In genomic region chr17:33920282-33921097, GRCm38 (mm10) we compare ENCODE assay signal across 9 mouse cellular contexts. TPM values are rescaled to one million over a fixed set of nuclear protein-coding genes. Genes with fewer than 3 reads are reported as not detected.
DNase-seq lines count a peak whose midpoint lies in the region; ATAC-seq lines count a peak whose summit lies in the region.
"Had no signal": no experiment of that assay in that cellular context is flagged by ENCODE, and none has a peak within 500 bp of the region (broad histone marks: within the 10 kb centered on the region; RNA-seq: fewer than 3 reads in every experiment).

No protein-coding gene starts in this region.

- peak overlapping the region; percentile 78 for H3K9ac ChIP-seq in embryonic facial prominence, embryonic 13.5 days
- H3K9ac ChIP-seq in liver, embryonic 13.5 days = peak overlapping the region; percentile 90
- peak overlapping the region; percentile 78 for H3K9ac ChIP-seq in stomach, embryonic 16.5 days (ENCODE audit: low read length)

- H3K27me3 ChIP-seq in embryonic facial prominence, embryonic 13.5 days = no peaks in the 10 kb centered on the region
- H3K27me3 ChIP-seq in liver, embryonic 13.5 days = no peaks in the 10 kb centered on the region
- no peaks in the 10 kb centered on the region for H3K27me3 ChIP-seq in stomach, embryonic 16.5 days (ENCODE audit: control insufficient read depth, insufficient read depth, low read length)

- H3K36me3 ChIP-seq in embryonic facial prominence, embryonic 13.5 days = peaks cover 22% of the 10 kb centered on the region
- H3K36me3 ChIP-seq in liver, embryonic 13.5 days = peaks cover 26% of the 10 kb centered on the region
- 0 out of 2 replicates have a peak, but pooled peaks cover 4% of the 10 kb centered on the region for H3K36me3 ChIP-seq in stomach, embryonic 16.5 days (ENCODE audit: control insufficient read depth, insufficient read depth, low read length)

- ATAC-seq in embryonic facial prominence, embryonic 13.5 days (ENCODE audit: insufficient number of reproducible peaks, insufficient read depth, low FRiP score, low TSS enrichment, low read depth) = no peak
- no peak; the same call in 1 of the 2 replicates for ATAC-seq in liver, embryonic 13.5 days (ENCODE audit: low read depth)
- ATAC-seq in stomach, embryonic 16.5 days (ENCODE audit: insufficient read depth, low FRiP score) = peak; percentile 16; the same call in 1 of the 2 replicates

- H3K4me2 ChIP-seq in embryonic facial prominence, embryonic 13.5 days = peak overlapping the region; percentile 99
- peak overlapping the region; percentile 99 for H3K4me2 ChIP-seq in liver, embryonic 13.5 days
- H3K4me2 ChIP-seq in stomach, embryonic 16.5 days (ENCODE audit: low read depth, low read length) = peak overlapping the region; percentile 98

- no peaks in the 10 kb centered on the region for H3K9me3 ChIP-seq in embryonic facial prominence, embryonic 13.5 days
- peaks cover 19% of the 10 kb centered on the region for H3K9me3 ChIP-seq in liver, embryonic 13.5 days (replicated peaks)
- H3K9me3 ChIP-seq in stomach, embryonic 16.5 days (replicated peaks; ENCODE audit: control insufficient read depth, low read length) = no peaks in the 10 kb centered on the region

- under 1% methylated on average over 36 of the region's 36 CpGs for WGBS in embryonic facial prominence, embryonic 13.5 days
- WGBS in liver, embryonic 13.5 days (ENCODE audit: insufficient replicate concordance) = under 1% methylated on average over 36 of the region's 36 CpGs
- WGBS in stomach, embryonic 16.5 days = under 1% methylated on average over 36 of the region's 36 CpGs

- peak; percentile 93 for DNase-seq in A20 (ENCODE audit: low read depth, low spot score)
- DNase-seq in adrenal gland, postnatal 25 days = peak; percentile 83
- DNase-seq in heart, adult 8-10 months (ENCODE audit: low spot score) = peak; percentile 82
- peak; percentile 77 to 92 for DNase-seq in kidney, adult 8-10 months
- peak; percentile 78 for DNase-seq in liver, embryonic 13.5 days
- DNase-seq in natural killer cell, adult 2 months (ENCODE audit: low spot score in 2 of 2) = peak; percentile 82 to 86

- H3K4me3 ChIP-seq in embryonic facial prominence, embryonic 13.5 days = peak overlapping the region; percentile 68
- H3K4me3 ChIP-seq in liver, embryonic 13.5 days (replicated peaks) = peak overlapping the region; percentile 90
- peak overlapping the region; percentile 66 for H3K4me3 ChIP-seq in stomach, embryonic 16.5 days (replicated peaks; ENCODE audit: low read length)

- peaks cover 40% of the 10 kb centered on the region for H3K4me1 ChIP-seq in embryonic facial prominence, embryonic 13.5 days
- peaks cover 66% of the 10 kb centered on the region for H3K4me1 ChIP-seq in liver, embryonic 13.5 days (replicated peaks)
- peaks cover 18% of the 10 kb centered on the region for H3K4me1 ChIP-seq in stomach, embryonic 16.5 days (ENCODE audit: control insufficient read depth, insufficient read depth, low read length)

- 0 out of 2 replicates have a peak overlapping the region, but pooled peaks have one; percentile 69 for H3K27ac ChIP-seq in embryonic facial prominence, embryonic 13.5 days
- H3K27ac ChIP-seq in liver, embryonic 13.5 days = peak overlapping the region; percentile 96
- peak overlapping the region; percentile 86 for H3K27ac ChIP-seq in stomach, embryonic 16.5 days (ENCODE audit: low read length)

RNA-seq across cellular contexts. Expression of gene Zbtb22, which starts 4.8 kb away (rescaled TPM):
- total RNA-seq in adrenal gland, postnatal 25 days (2021) = 27.4 and 38.8 TPM in 2 replicates
- polyA plus RNA-seq in embryonic facial prominence, embryonic 13.5 days (2015; fragmentation: Nextera tagmentation; extraction: Ambion mirVana) = 15.4 and 17.6 TPM in 2 replicates
- total RNA-seq in heart, adult 8-10 months (2022) = 10 to 100 TPM; 18.1 to 21.0 (median 19.3) TPM
- polyA plus RNA-seq in liver, embryonic 13.5 days (2015; fragmentation: Nextera tagmentation; extraction: Ambion mirVana) = 10.1 and 10.7 TPM in 2 replicates
- polyA plus RNA-seq in stomach, embryonic 16.5 days (2015; fragmentation: Nextera tagmentation; extraction: Ambion mirVana) = 11.4 and 12.5 TPM in 2 replicates

RNA-seq across cellular contexts. Expression of gene Tapbp, which starts 4.8 kb away (rescaled TPM):
- total RNA-seq in adrenal gland, postnatal 25 days (2021) = 101 and 166 TPM in 2 replicates
- polyA plus RNA-seq in embryonic facial prominence, embryonic 13.5 days (2015; fragmentation: Nextera tagmentation; extraction: Ambion mirVana) = 26.6 and 31.9 TPM in 2 replicates
- total RNA-seq in heart, adult 8-10 months (2022) = 100 to 1,000 TPM in 2 of 4 experiments, 10 to 100 TPM in 2; 96.8 to 113 (median 105) TPM
- 27.6 and 30.5 TPM in 2 replicates for polyA plus RNA-seq in liver, embryonic 13.5 days (2015; fragmentation: Nextera tagmentation; extraction: Ambion mirVana)
- polyA plus RNA-seq in stomach, embryonic 16.5 days (2015; fragmentation: Nextera tagmentation; extraction: Ambion mirVana) = 58.4 and 68.7 TPM in 2 replicates

RNA-seq across cellular contexts. Expression of gene Rgl2, which starts 8.9 kb away (rescaled TPM):
- total RNA-seq in adrenal gland, postnatal 25 days (2021) = 68.9 and 72.7 TPM in 2 replicates
- polyA plus RNA-seq in embryonic facial prominence, embryonic 13.5 days (2015; fragmentation: Nextera tagmentation; extraction: Ambion mirVana) = 61.2 and 63.7 TPM in 2 replicates
- 10 to 100 TPM; 29.8 to 35.1 (median 34.1) TPM for total RNA-seq in heart, adult 8-10 months (2022)
- polyA plus RNA-seq in liver, embryonic 13.5 days (2015; fragmentation: Nextera tagmentation; extraction: Ambion mirVana) = 7.1 and 7.4 TPM in 2 replicates
- polyA plus RNA-seq in stomach, embryonic 16.5 days (2015; fragmentation: Nextera tagmentation; extraction: Ambion mirVana) = 43.9 and 44.7 TPM in 2 replicates

RNA-seq across cellular contexts. Expression of gene Daxx, which starts 11.3 kb away (rescaled TPM):
- total RNA-seq in adrenal gland, postnatal 25 days (2021) = 35.2 and 36.4 TPM in 2 replicates
- polyA plus RNA-seq in embryonic facial prominence, embryonic 13.5 days (2015; fragmentation: Nextera tagmentation; extraction: Ambion mirVana) = 57.7 and 58.9 TPM in 2 replicates
- total RNA-seq in heart, adult 8-10 months (2022) = 10 to 100 TPM; 11.5 to 16.2 (median 13.7) TPM
- polyA plus RNA-seq in liver, embryonic 13.5 days (2015; fragmentation: Nextera tagmentation; extraction: Ambion mirVana) = 25.5 and 27.6 TPM in 2 replicates
- polyA plus RNA-seq in stomach, embryonic 16.5 days (2015; fragmentation: Nextera tagmentation; extraction: Ambion mirVana) = 40.9 and 44.4 TPM in 2 replicates

RNA-seq across cellular contexts. Expression of gene Platr17, which starts 15.6 kb away (rescaled TPM):
- not detected in 2 replicates for total RNA-seq in adrenal gland, postnatal 25 days (2021)
- 0.27 TPM in 1 of 2 replicates, not detected in the other for polyA plus RNA-seq in embryonic facial prominence, embryonic 13.5 days (2015; fragmentation: Nextera tagmentation; extraction: Ambion mirVana)
- not detected for total RNA-seq in heart, adult 8-10 months (2022)
- polyA plus RNA-seq in liver, embryonic 13.5 days (2015; fragmentation: Nextera tagmentation; extraction: Ambion mirVana) = 0.60 and 0.91 TPM in 2 replicates
- 0.39 and 0.40 TPM in 2 replicates for polyA plus RNA-seq in stomach, embryonic 16.5 days (2015; fragmentation: Nextera tagmentation; extraction: Ambion mirVana)
- total RNA-seq: adrenal gland, postnatal 4 days had no signal
